Mouse (Mus musculus) CH12.LX (cell line): ENCODE data around the gene Atp2a3. TPM values are rescaled to one million over a fixed set of nuclear protein-coding genes. Genes with fewer than 3 reads are reported as not detected.

Experiments used
- DNase-seq: peaks from one replicate; pipeline ENCODE4 v3.0.0-alpha.2; 2013; ENCODE audit errors: extremely low read depth
- H3K27ac ChIP-seq: 2 replicates; pipeline ENCODE4 v1.5.1; 2012; ENCODE audit warnings: low read depth, mild to moderate bottlenecking, control low read depth, moderate library complexity; ENCODE audit not compliant: insufficient read depth
- H3K27me3 ChIP-seq: replicated peaks from 2 replicates; pipeline ENCODE3; 2012; ENCODE audit warnings: inconsistent platforms
- H3K36me3 ChIP-seq, 2 experiments: replicated peaks in 1 of 2; 2 replicates each; pipeline versions ENCODE3 to v1.6.1; 2012; ENCODE audit warnings: inconsistent platforms in 1 of 2, low read length in 1 of 2, mild to moderate bottlenecking in 1 of 2, mixed read lengths in 1 of 2, moderate library complexity in 1 of 2; ENCODE audit not compliant: control insufficient read depth in 1 of 2, insufficient read depth in 1 of 2
- H3K4me1 ChIP-seq, 2 experiments: 2 replicates each; pipeline ENCODE4 v1.6.1; 2012; ENCODE audit warnings: inconsistent platforms in 1 of 2, moderate library complexity in 1 of 2; ENCODE audit not compliant: insufficient read depth in 2 of 2, control insufficient read depth in 1 of 2
- H3K4me2 ChIP-seq: 2 replicates; pipeline ENCODE4 v1.6.1; 2012; ENCODE audit warnings: low read depth, mild to moderate bottlenecking, control low read depth; ENCODE audit not compliant: poor library complexity, insufficient read depth, severe bottlenecking
- H3K4me3 ChIP-seq, 3 experiments: fragments of 150-350 bp in 1 of 3; sonication (generic) in 1 of 3; replicated peaks in 1 of 3; 2 replicates each; pipeline versions ENCODE3 to v1.5.1; 2011 to 2012; ENCODE audit warnings: low read depth in 2 of 3, low read length in 2 of 3, mild to moderate bottlenecking in 2 of 3, moderate library complexity in 2 of 3, control low read depth in 1 of 3, improper control_type of control experiment in 1 of 3, inconsistent platforms in 1 of 3, mixed read lengths in 1 of 3; ENCODE audit not compliant: poor library complexity in 1 of 3
- H3K79me2 ChIP-seq: replicated peaks from 2 replicates; pipeline ENCODE4 v1.6.1; 2012; ENCODE audit warnings: mild to moderate bottlenecking, moderate library complexity; ENCODE audit not compliant: control insufficient read depth, poor library complexity, insufficient read depth, severe bottlenecking; ENCODE audit errors: extremely low read depth
- H3K9ac ChIP-seq: 2 replicates; pipeline ENCODE4 v1.6.1; 2012; ENCODE audit warnings: low read depth, mild to moderate bottlenecking, control low read depth, moderate library complexity; ENCODE audit not compliant: insufficient read depth
- H3K9me3 ChIP-seq: replicated peaks from 2 replicates; pipeline ENCODE3; 2012; ENCODE audit warnings: low read length, inconsistent platforms, mixed read lengths
- BHLHE40 ChIP-seq: IDR thresholded peaks from 2 replicates; pipeline ENCODE4 v1.6.1; 2011; ENCODE audit warnings: mild to moderate bottlenecking, low read depth, low read length, improper control_type of control experiment
- CHD2 ChIP-seq: IDR thresholded peaks from 2 replicates; pipeline ENCODE4 v1.6.1; 2011; ENCODE audit warnings: low read length, improper control_type of control experiment
- ELF1 ChIP-seq: IDR thresholded peaks from 2 replicates; pipeline ENCODE4 v1.6.1; 2014; ENCODE audit warnings: low read depth, mild to moderate bottlenecking, inconsistent platforms, low read length, improper control_type of control experiment
- EP300 ChIP-seq: IDR thresholded peaks from 2 replicates; pipeline ENCODE4 v1.6.1; 2011; ENCODE audit warnings: low read length, improper control_type of control experiment
- ETS1 ChIP-seq: conservative IDR thresholded peaks from 2 replicates; pipeline ENCODE4 v1.6.1; 2012; ENCODE audit warnings: low read depth, mild to moderate bottlenecking, inconsistent platforms, low read length, improper control_type of control experiment, moderate library complexity
- GABPA ChIP-seq: IDR thresholded peaks from 2 replicates; pipeline ENCODE4 v1.6.1; 2012; ENCODE audit warnings: low read depth, low read length, improper control_type of control experiment, inconsistent platforms; ENCODE audit not compliant: insufficient replicate concordance
- IRF4 ChIP-seq: IDR thresholded peaks from 2 replicates; pipeline ENCODE4 v1.6.1; 2014; ENCODE audit warnings: low read depth, mild to moderate bottlenecking, inconsistent platforms, low read length, improper control_type of control experiment
- JUN ChIP-seq: IDR thresholded peaks from 2 replicates; pipeline ENCODE4 v1.6.1; 2011; ENCODE audit warnings: low read depth, mild to moderate bottlenecking, low read length, improper control_type of control experiment, moderate library complexity; ENCODE audit not compliant: insufficient read depth
- JUND ChIP-seq: conservative IDR thresholded peaks from 2 replicates; pipeline ENCODE4 v1.6.1; 2011; ENCODE audit warnings: low read depth, low read length, improper control_type of control experiment
- MAFK ChIP-seq: IDR thresholded peaks from 2 replicates; pipeline ENCODE4 v1.6.1; 2011; ENCODE audit warnings: low read length, improper control_type of control experiment; ENCODE audit not compliant: insufficient replicate concordance
- MAX ChIP-seq: IDR thresholded peaks from 2 replicates; pipeline ENCODE4 v1.6.1; 2011; ENCODE audit warnings: low read length, improper control_type of control experiment
- MAZ ChIP-seq: IDR thresholded peaks from 2 replicates; pipeline ENCODE4 v1.6.1; 2012; ENCODE audit warnings: low read depth, mild to moderate bottlenecking, inconsistent platforms, low read length, improper control_type of control experiment, moderate library complexity
- MEF2A ChIP-seq: IDR thresholded peaks from 2 replicates; pipeline ENCODE4 v1.6.1; 2014; ENCODE audit warnings: low read depth, mild to moderate bottlenecking, inconsistent platforms, low read length, improper control_type of control experiment, borderline replicate concordance
- MXI1 ChIP-seq: IDR thresholded peaks from 2 replicates; pipeline ENCODE4 v1.6.1; 2011; ENCODE audit warnings: mild to moderate bottlenecking, low read depth, low read length, improper control_type of control experiment
- MYC ChIP-seq: IDR thresholded peaks from 2 replicates; pipeline ENCODE4 v1.6.1; 2011; ENCODE audit warnings: low read depth, mild to moderate bottlenecking, improper control_type of control experiment, low read length
- NELFE ChIP-seq: IDR thresholded peaks from 2 replicates; pipeline ENCODE4 v1.6.1; 2011; ENCODE audit warnings: low read depth, low read length, improper control_type of control experiment
- NRF1 ChIP-seq: IDR thresholded peaks from 2 replicates; pipeline ENCODE4 v1.6.1; 2014; ENCODE audit warnings: low read depth, mild to moderate bottlenecking, inconsistent platforms, low read length, improper control_type of control experiment, moderate library complexity
- PAX5 ChIP-seq: IDR thresholded peaks from 2 replicates; pipeline ENCODE4 v1.6.1; 2012; ENCODE audit warnings: low read length, inconsistent platforms, mixed read lengths
- POLR2A ChIP-seq: IDR thresholded peaks from 2 replicates; pipeline ENCODE4 v1.6.1; 2011; ENCODE audit warnings: low read depth, mild to moderate bottlenecking, improper control_type of control experiment, low read length
- RCOR1 ChIP-seq: conservative IDR thresholded peaks from 2 replicates; pipeline ENCODE4 v1.6.1; 2012; ENCODE audit warnings: low read depth, mild to moderate bottlenecking, inconsistent platforms, low read length, improper control_type of control experiment
- SIN3A ChIP-seq: IDR thresholded peaks from 2 replicates; pipeline ENCODE4 v1.6.1; 2012; ENCODE audit warnings: low read length, improper control_type of control experiment, inconsistent platforms
- SMC3 ChIP-seq: IDR thresholded peaks from 2 replicates; pipeline ENCODE4 v1.6.1; 2011; ENCODE audit warnings: low read depth, low read length, improper control_type of control experiment
- TBP ChIP-seq: conservative IDR thresholded peaks from 2 replicates; pipeline ENCODE4 v1.6.1; 2011; ENCODE audit warnings: low read depth, low read length, improper control_type of control experiment
- TCF12 ChIP-seq: IDR thresholded peaks from 2 replicates; pipeline ENCODE4 v1.6.1; 2014; ENCODE audit warnings: low read depth, mild to moderate bottlenecking, inconsistent platforms, low read length, improper control_type of control experiment
- dilution Hi-C: fragments of 300-500 bp; cut with MboI; formaldehyde crosslinking; loops from 2 replicates; pipeline ENCODE4 v1.14.3; 2020; ENCODE audit warnings: low sequenced_read_pairs; ENCODE audit not compliant: extremely low pct_unique_long_range_greater_than_20kb, extremely low pct_ligation_motif_present
- in situ Hi-C: fragments of 300-500 bp; cut with MboI; formaldehyde crosslinking; loops from 3 replicates; pipeline ENCODE4 v1.14.3; 2019; ENCODE audit warnings: low sequenced_read_pairs, low pct_ligation_motif_present, low pct_unique_long_range_greater_than_20kb, mixed read lengths
- polyA plus RNA-seq: library from polyadenylated mRNA; unstranded; fragments of >175 nt; gene quantifications from 2 replicates; pipeline ENCODE4 v1.2.1, GENCODE M21; 2012; ENCODE audit warnings: low read depth; ENCODE audit not compliant: insufficient read length
- total RNA-seq, 2 experiments: library from RNA; depleted of rRNA; stranded (reverse); fragments of 300-350 nt in 1 of 2; fragments of >200 nt in 1 of 2; gene quantifications; 2 replicates each; pipeline ENCODE4 v1.2.3; 2012 to 2014

Gene Atp2a3
- total and polyA plus RNA-seq, 3 experiments: 61.4 to 279 (median 218) TPM

DNA sequence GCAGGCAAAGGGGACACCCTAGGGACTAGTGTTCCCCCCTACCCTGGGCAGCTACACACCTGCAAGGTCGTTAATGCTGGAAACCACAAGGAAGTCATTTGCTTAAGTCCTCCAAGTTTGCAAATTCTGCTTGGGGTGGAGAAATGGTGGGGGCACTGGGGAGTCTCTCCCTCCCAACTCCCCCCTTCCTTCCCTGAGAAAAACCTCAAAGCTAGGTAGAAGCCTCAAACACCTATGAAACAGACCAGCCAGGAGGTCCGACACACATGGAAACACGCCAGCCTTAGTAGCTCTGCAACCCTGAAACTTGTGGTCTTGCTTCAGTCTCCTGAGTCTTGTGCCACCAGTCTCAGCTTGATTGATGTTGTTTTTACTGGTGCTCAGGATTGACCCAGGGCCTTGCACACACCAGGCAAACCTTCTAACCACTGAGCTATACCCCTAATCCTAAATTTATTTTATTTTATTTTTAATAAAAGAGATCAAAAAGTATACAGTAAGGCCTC lies 2.9 kb downstream of the Atp2a3 start:
- Histone ChIP-seq H3K36me3 (peaks cover 35 to 46% of the 10 kb centered on the region in 2 experiments), H3K4me2 (peak overlapping the region; percentile 72), H3K4me3 (peak overlapping the region; percentile 27 to 80 (median 75)), H3K27me3 (no peaks in the 10 kb centered on the region), H3K9ac (no peak overlapping the region), H3K27ac (peak overlapping the region; percentile 70), H3K79me2 (peaks cover 51% of the 10 kb centered on the region), H3K4me1 (peaks cover 29 to 77% of the 10 kb centered on the region in 2 experiments), H3K9me3 (peaks cover 2% of the 10 kb centered on the region)
- TF ChIP-seq CHD2: no peak; the same call in 1 of the 2 replicates
- TF ChIP-seq MXI1: peak; percentile 75
- TF ChIP-seq JUND: 0 out of 2 replicates have a peak, but pooled peaks have one; percentile 30
- TF ChIP-seq PAX5: no peak
- peak; percentile 68; the same call in 1 of the 2 replicates for TF ChIP-seq ELF1
- TF ChIP-seq TCF12: peak; percentile 99
- peak; percentile 71 for TF ChIP-seq IRF4
- no peak; the same call in none of the 2 replicates for TF ChIP-seq SMC3
- no peak for TF ChIP-seq GABPA
- peak; percentile 61; the same call in 1 of the 2 replicates for TF ChIP-seq SIN3A
- peak; percentile 52; the same call in 1 of the 2 replicates for TF ChIP-seq TBP
- no peak; the same call in 1 of the 2 replicates for TF ChIP-seq POLR2A
- peak; percentile 89 for TF ChIP-seq ETS1
- TF ChIP-seq MAZ: peak; percentile 100
- peak; percentile 43; the same call in 1 of the 2 replicates for TF ChIP-seq MAX
- TF ChIP-seq EP300: peak; percentile 93
- TF ChIP-seq MEF2A: peak; percentile 92
- TF ChIP-seq JUN: 0 out of 2 replicates have a peak, but pooled peaks have one; percentile 20
- peak; percentile 98 for TF ChIP-seq BHLHE40
- TF ChIP-seq MAFK: peak; percentile 82
- no peak for TF ChIP-seq NELFE
- TF ChIP-seq NRF1: peak; percentile 47; the same call in 1 of the 2 replicates
- TF ChIP-seq RCOR1: peak; percentile 80
- TF ChIP-seq MYC: peak; percentile 81
- in situ Hi-C loops (no loop called here), dilution Hi-C loops (no loop called here)
- peak; percentile 95 for DNase-seq
